Mouse (Mus musculus) intestine, embryonic 15.5 days (tissue): ENCODE results near the gene Atp6v0e2. TPM values are rescaled to one million over a fixed set of nuclear protein-coding genes. Genes with fewer than 3 reads are reported as not detected.
A peak's percentile ranks its signal among the peaks of the same experiment; 100 is the strongest.
"Not testable (repeated sequence)": the region's sequence is repeated elsewhere in the genome, so short reads cannot be mapped to it uniquely, and the experiment has no call there.

ENCODE experiments used
- ATAC-seq: fragments of 200-750 bp; cut with Nextera tagmentation; 2 replicates; pipeline ENCODE4 v1.8.0; 2017; ENCODE audit warnings: moderate TSS enrichment, moderate library complexity
- H3K27ac ChIP-seq: fragments of 300-500 bp; sonication (generic); 2 replicates; pipeline ENCODE4 v1.5.1; 2015; ENCODE audit warnings: mild to moderate bottlenecking, inconsistent platforms
- H3K27me3 ChIP-seq: fragments of 300-500 bp; sonication (generic); replicated peaks from 2 replicates; pipeline ENCODE4 v1.6.1; 2015; ENCODE audit warnings: inconsistent platforms
- H3K36me3 ChIP-seq: fragments of 300-500 bp; sonication (generic); 2 replicates; pipeline ENCODE4 v1.6.1; 2015; ENCODE audit warnings: inconsistent platforms
- H3K4me1 ChIP-seq: fragments of 300-500 bp; sonication (generic); replicated peaks from 2 replicates; pipeline ENCODE4 v1.6.1; 2015; ENCODE audit warnings: inconsistent platforms
- H3K4me2 ChIP-seq: fragments of 300-500 bp; sonication (generic); replicated peaks from 2 replicates; pipeline ENCODE4 v1.6.1; 2015; ENCODE audit warnings: mild to moderate bottlenecking, inconsistent platforms
- H3K4me3 ChIP-seq: fragments of 300-500 bp; sonication (generic); replicated peaks from 2 replicates; pipeline ENCODE4 v1.5.1; 2015; ENCODE audit warnings: inconsistent platforms
- H3K9ac ChIP-seq: fragments of 300-500 bp; sonication (generic); 2 replicates; pipeline ENCODE4 v1.6.1; 2015; ENCODE audit warnings: inconsistent platforms
- H3K9me3 ChIP-seq: fragments of 300-500 bp; sonication (generic); 2 replicates; pipeline ENCODE4 v1.6.1; 2016; ENCODE audit warnings: inconsistent platforms
- WGBS: fragments of 180-500 bp; shearing (Covaris S2); methylation state at CpG from one replicate; pipeline ENCODE4 v1.1.7; 2015; 5-methylcytosine and 5-hydroxymethylcytosine counted together
- polyA plus RNA-seq: library from polyadenylated mRNA; unstranded; fragments of >200 nt; fragmentation: Nextera tagmentation; extraction: Ambion mirVana; gene quantifications from 2 replicates; pipeline ENCODE4 v1.2.1, GENCODE M21; 2015

Atp6v0e2 gene
- polyA plus RNA-seq, 1 experiment from 2014 or later = 23.3 TPM

DNA sequence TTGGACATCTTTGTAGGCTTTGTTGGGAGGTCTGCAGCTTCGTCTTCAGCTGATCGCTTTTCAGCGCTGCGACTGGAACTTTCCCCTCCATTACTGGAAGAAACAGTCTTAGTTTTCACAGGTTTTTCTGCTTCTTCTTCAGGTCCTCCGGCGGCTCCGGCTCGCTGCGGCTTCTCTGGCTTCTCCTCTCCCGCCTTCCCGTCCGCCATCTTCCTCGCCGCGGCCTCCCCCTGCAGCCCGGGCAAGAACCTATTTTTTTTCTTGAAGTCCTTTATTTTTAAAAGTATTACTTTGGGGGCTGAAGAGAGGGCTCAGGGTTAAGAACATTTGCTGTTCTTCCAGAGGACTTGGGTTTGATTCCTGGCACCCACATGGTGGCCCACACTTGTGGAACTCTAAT lies 12.5 kb upstream of the Atp6v0e2 start:
- not testable (repeated sequence) for H3K4me3 ChIP-seq, H3K4me2 ChIP-seq, H3K9me3 ChIP-seq, H3K9ac ChIP-seq, H3K27ac ChIP-seq, H3K36me3 ChIP-seq, ATAC-seq, H3K27me3 ChIP-seq, H3K4me1 ChIP-seq
- 97% methylated on average over 16 of the region's 16 CpGs for WGBS

DNA sequence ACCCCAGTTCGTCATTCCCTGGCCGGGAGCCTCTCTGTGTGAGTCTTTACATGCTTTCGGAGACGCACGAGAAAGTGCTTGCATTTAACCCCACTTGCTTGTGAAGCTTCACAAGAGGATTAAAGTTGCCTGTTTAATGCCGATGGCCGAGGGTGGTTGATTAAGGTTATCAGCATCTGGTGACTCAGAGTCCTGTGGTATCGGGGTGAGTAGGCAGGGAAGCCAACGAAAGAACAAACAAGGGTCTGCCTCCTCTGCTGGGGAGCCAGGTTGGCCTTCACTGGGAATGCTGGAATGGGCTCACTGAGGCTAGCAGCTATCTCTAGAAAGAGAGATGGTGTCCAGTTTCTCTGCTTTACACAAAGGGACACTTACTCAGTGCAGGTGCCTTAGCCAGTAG lies 9.5 kb upstream of the Atp6v0e2 start:
- Histone ChIP-seq H3K27ac (no peak overlapping the region), H3K27me3 (no peaks in the 10 kb centered on the region), H3K36me3 (peaks cover 10% of the 10 kb centered on the region; the same call in 1 of the 2 replicates), H3K4me3 (no peak overlapping the region), H3K9me3 (no peaks in the 10 kb centered on the region), H3K9ac (no peak overlapping the region), H3K4me2 (no peak overlapping the region), H3K4me1 (no peaks in the 10 kb centered on the region)
- 80% methylated on average over 9 of the region's 9 CpGs for WGBS
- no peak for ATAC-seq

DNA sequence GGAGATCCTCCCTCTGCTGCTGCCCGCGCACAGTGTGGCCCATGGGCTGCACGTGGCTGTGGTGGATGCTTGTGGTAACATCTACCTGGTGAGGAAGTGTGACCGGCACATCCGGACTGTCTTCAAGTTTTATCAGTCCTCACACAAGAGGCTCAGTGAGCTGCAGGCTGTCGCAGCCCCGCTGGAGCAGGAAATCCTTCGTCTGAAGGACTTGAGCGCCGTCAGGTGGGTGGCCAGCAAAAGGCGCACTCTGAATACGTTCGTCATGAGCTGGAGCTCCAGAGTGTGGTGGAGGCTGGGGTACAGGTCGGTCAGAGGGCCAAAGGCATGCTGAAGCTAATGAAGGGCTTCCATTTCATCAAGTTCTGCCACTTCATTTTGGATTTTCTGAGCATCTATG lies 8.2 kb upstream of the Atp6v0e2 start:
- no peak overlapping the region for H3K27ac ChIP-seq
- no peak overlapping the region for H3K4me2 ChIP-seq
- H3K36me3 ChIP-seq = peaks cover 10% of the 10 kb centered on the region; the same call in 1 of the 2 replicates
- H3K4me3 ChIP-seq = no peak overlapping the region
- H3K4me1 ChIP-seq = no peaks in the 10 kb centered on the region
- H3K27me3 ChIP-seq = no peaks in the 10 kb centered on the region
- no peaks in the 10 kb centered on the region for H3K9me3 ChIP-seq
- H3K9ac ChIP-seq = no peak overlapping the region
- WGBS = 72% methylated on average over 14 of the region's 14 CpGs
- no peak for ATAC-seq

DNA sequence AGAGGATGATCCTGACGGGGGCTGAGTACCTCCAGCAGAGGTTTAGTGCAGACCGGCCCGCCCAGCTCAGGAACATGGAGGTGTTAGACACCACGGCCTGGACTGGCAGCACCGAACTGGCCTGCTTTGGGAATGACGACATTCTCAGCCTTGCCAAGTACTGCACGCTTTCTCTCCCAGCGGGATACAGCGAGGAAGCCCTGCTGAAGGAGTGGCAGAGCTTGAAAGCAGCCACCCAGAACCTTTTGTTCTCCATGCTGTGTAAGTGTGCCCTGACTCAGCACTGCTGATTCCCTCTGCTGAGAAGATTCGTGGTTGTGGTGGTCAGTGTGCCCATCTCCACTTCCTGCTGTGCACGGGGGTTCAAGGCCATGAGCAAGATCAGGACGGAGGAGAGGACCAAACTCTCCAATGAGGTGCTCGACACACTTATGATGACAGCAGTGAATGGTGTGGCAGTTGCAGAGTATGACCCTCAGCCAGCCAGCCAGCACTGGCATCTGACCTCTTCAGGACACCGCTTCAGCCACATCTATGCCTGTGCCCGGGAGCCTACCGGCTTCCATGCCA lies 7.5 kb upstream of the Atp6v0e2 start:
- no peaks in the 10 kb centered on the region for H3K9me3 ChIP-seq
- WGBS = 85% methylated on average over 16 of the region's 16 CpGs
- H3K4me2 ChIP-seq = no peak overlapping the region
- ATAC-seq = no peak
- H3K4me3 ChIP-seq = no peak overlapping the region
- H3K4me1 ChIP-seq = no peaks in the 10 kb centered on the region
- no peaks in the 10 kb centered on the region for H3K27me3 ChIP-seq
- H3K36me3 ChIP-seq = peaks cover 10% of the 10 kb centered on the region; the same call in 1 of the 2 replicates
- no peak overlapping the region for H3K27ac ChIP-seq
- H3K9ac ChIP-seq = no peak overlapping the region

DNA sequence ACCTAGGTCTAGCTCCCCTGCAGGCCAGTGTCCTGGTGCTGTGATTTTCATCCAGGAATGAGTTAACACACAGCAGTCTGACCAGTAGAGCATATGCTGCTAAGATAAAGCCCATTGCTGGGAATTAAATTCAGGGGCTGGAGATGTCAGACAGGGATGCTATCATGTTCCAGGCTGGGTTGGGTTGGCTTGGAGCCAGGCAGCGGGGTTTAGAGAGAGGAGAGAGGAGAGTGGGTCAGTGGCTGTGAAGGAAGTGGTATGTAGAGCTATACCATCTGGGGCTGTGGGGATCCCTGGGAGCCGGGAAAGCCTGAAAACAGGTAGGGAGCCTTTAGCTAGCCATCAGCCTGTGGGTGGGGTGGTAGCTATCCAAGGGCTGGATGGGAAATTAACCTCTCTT lies 6.6 kb upstream of the Atp6v0e2 start:
- Histone ChIP-seq H3K27me3 (no peaks in the 10 kb centered on the region), H3K9me3 (no peaks in the 10 kb centered on the region), H3K9ac (peak overlapping the region; percentile 6; the same call in 1 of the 2 replicates), H3K36me3 (peaks cover 10% of the 10 kb centered on the region; the same call in 1 of the 2 replicates), H3K4me1 (no peaks in the 10 kb centered on the region), H3K4me3 (no peak overlapping the region), H3K27ac (no peak overlapping the region), H3K4me2 (no peak overlapping the region)
- 49% methylated on average over 2 of the region's 2 CpGs for WGBS
- no peak for ATAC-seq

DNA sequence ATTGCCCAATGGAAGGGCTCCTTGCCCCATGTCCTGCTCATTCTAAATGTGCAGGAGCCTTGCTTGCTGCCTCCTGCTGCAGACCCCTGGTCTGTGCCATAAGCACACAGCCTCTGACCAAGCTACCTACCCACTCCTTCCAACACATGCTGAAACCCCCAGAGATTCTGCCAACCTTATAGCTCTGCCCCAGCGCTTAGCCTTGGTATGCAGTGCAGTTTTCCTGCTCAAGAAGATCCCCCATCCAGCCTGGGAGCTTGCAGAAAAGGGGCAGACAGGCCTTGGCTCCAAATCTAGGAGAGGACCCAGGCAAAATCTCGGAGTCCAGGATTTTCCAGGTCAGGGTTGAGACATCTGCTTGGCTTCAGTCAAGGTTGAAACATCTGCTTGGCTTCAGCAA lies 3.9 kb upstream of the Atp6v0e2 start:
- no peaks in the 10 kb centered on the region for H3K9me3 ChIP-seq
- H3K4me1 ChIP-seq = no peaks in the 10 kb centered on the region; the same call in none of the 2 replicates
- peaks cover 10% of the 10 kb centered on the region; the same call in 1 of the 2 replicates for H3K36me3 ChIP-seq
- no peak overlapping the region for H3K4me3 ChIP-seq
- no peak overlapping the region for H3K4me2 ChIP-seq
- H3K27me3 ChIP-seq = no peaks in the 10 kb centered on the region
- H3K9ac ChIP-seq = no peak overlapping the region; the same call in 1 of the 2 replicates
- ATAC-seq = no peak
- 86% methylated on average over 2 of the region's 2 CpGs for WGBS
- H3K27ac ChIP-seq = no peak overlapping the region

DNA sequence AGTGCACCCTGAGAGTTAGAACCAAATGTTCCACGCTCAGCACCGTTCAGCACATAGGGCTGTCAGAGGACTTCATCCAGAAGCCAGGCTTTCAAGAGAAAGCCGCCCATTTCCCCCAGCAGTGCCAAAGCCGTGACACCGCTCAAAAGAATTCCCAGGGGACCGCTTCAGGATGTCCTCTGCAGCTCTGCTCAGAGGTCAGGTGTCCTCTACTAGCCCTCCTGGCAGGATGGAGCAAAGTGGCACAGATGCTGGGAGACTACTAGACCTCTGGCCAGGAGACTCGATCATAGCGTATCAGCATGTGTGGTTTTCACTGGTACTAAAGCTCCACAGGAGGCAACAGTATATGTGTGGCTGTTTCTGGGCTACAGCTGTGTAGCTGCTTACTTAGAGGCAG lies 2.5 kb upstream of the Atp6v0e2 start:
- Histone ChIP-seq H3K9ac (no peak overlapping the region), H3K4me3 (no peak overlapping the region), H3K36me3 (peaks cover 2% of the 10 kb centered on the region; the same call in 1 of the 2 replicates), H3K9me3 (no peaks in the 10 kb centered on the region), H3K27me3 (no peaks in the 10 kb centered on the region), H3K27ac (no peak overlapping the region), H3K4me1 (no peaks in the 10 kb centered on the region; the same call in none of the 2 replicates), H3K4me2 (no peak overlapping the region)
- no peak for ATAC-seq
- 84% methylated on average over 8 of the region's 8 CpGs for WGBS

DNA sequence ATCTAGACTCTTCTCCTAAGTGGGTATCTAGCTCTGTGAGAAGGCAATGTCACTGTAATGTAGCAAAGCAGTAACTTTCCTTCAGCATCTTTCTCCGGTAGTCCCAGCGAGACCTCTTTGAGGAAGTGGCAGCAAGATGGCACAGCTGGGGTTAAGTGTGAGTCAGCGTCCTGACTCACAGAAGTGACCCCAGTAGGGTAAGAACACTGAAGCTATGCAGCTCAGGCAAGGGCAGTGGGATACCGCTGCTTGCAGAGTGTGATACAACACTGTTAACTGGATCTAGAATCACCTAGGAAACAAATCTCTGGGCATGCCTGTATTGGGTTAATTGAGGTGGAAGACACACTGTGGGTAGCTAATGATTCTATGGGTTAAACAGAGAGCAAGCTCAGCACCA lies 1.3 kb upstream of the Atp6v0e2 start:
- no peaks in the 10 kb centered on the region for H3K27me3 ChIP-seq
- no peaks in the 10 kb centered on the region for H3K9me3 ChIP-seq
- H3K27ac ChIP-seq = no peak overlapping the region
- no peak for ATAC-seq
- 70% methylated on average over 4 of the region's 4 CpGs for WGBS
- no peak overlapping the region for H3K4me2 ChIP-seq
- no peaks in the 10 kb centered on the region; the same call in none of the 2 replicates for H3K4me1 ChIP-seq
- H3K9ac ChIP-seq = no peak overlapping the region
- no peak overlapping the region for H3K4me3 ChIP-seq
- no peaks in the 10 kb centered on the region; the same call in 1 of the 2 replicates for H3K36me3 ChIP-seq

DNA sequence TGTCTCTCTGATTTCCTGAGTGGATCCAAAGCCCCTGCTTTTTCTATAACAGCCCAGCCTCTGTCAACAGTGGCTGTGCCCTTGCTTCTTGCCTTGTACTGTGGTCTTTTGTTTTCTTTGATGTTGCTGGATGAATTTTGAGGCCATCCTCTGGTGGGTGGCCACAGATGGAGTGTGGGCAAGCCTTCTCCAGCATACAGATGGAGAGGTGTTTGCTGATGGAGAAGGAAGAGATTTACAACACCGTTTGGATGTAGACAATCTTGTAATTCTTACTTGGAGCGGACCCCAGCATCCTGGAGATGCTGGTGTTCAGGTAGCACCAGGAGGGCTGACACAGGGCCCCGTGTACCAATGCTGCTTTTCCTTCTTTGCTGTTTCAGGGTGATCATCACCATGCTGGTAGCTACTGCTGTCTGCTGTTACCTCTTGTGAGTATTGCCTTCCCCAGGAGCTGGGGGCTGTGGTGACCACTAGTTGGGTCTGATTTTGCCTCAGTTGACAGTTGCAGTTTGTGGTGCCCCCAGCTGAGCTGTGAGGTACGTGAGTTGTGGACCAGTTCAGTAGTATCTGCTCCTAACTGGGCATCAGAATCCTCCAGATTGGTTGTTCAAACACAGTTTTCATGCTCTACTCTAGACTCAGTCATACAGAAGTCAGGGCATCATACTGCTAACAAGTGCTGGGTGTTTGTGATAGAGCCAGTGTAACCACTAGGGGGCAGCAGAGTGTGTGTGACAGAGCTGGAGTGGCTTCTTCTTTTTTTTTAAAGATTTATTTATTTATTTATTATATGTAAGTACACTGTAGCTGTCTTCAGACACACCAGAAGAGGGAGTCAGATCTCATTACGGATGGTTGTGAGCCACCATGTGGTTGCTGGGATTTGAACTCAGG lies 1.7 kb downstream of the Atp6v0e2 start:
- peaks cover 4% of the 10 kb centered on the region for H3K4me1 ChIP-seq
- ATAC-seq = no peak
- H3K4me2 ChIP-seq = no peak overlapping the region
- H3K27me3 ChIP-seq = no peaks in the 10 kb centered on the region
- no peak overlapping the region for H3K27ac ChIP-seq
- no peak overlapping the region for H3K4me3 ChIP-seq
- no peak overlapping the region for H3K9ac ChIP-seq
- WGBS = 78% methylated on average over 4 of the region's 5 CpGs
- no peaks in the 10 kb centered on the region for H3K36me3 ChIP-seq
- no peaks in the 10 kb centered on the region for H3K9me3 ChIP-seq

DNA sequence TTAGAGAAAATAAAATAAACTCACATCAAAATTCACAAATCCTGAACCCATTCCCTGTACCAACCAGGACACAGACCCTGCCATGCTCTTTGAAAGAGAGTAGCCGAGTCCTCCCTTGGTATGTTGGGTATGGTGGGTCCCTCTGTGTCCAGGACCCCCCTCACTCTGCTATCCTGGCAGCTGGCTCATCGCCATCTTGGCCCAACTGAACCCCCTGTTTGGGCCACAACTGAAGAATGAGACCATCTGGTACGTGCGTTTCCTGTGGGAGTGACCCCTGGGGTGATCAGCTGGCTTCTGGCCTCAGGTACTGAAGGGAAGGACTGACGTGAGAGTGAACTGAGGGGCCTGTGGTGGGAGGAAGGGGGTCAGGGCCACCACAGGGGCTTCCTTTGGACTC lies 2.4 kb downstream of the Atp6v0e2 start:
- H3K4me3 ChIP-seq = no peak overlapping the region
- H3K36me3 ChIP-seq = no peaks in the 10 kb centered on the region
- no peak for ATAC-seq
- H3K9ac ChIP-seq = no peak overlapping the region
- no peak overlapping the region for H3K27ac ChIP-seq
- H3K9me3 ChIP-seq = no peaks in the 10 kb centered on the region
- no peaks in the 10 kb centered on the region for H3K27me3 ChIP-seq
- no peak overlapping the region for H3K4me2 ChIP-seq
- WGBS = 73% methylated on average over 5 of the region's 5 CpGs
- peaks cover 4% of the 10 kb centered on the region for H3K4me1 ChIP-seq

DNA sequence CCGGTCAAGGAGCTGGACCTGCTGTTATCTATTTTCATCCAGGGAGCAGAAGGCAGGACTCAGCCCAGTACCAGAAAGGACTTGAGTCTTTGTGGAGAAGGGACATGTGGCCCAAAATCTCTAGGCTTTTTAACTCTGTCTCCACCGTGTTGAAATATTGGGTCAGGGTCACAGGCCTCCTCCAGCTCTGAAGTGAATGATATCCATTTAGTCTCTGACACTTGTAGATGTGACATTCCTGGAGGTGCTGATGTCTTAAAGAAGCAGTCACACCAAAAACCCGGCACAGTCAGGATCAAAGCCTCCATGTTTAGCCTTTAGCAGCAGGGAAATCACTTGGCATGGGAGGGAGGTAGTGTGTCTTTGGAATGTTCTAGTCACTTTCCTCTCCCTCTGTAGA lies 3.3 kb downstream of the Atp6v0e2 start:
- 48% methylated on average over 3 of the region's 3 CpGs for WGBS
- no peaks in the 10 kb centered on the region for H3K36me3 ChIP-seq
- H3K4me1 ChIP-seq = peaks cover 4% of the 10 kb centered on the region
- no peak overlapping the region for H3K4me2 ChIP-seq
- H3K9ac ChIP-seq = no peak overlapping the region
- H3K9me3 ChIP-seq = no peaks in the 10 kb centered on the region
- no peak overlapping the region for H3K27ac ChIP-seq
- no peak for ATAC-seq
- no peak overlapping the region for H3K4me3 ChIP-seq
- no peaks in the 10 kb centered on the region for H3K27me3 ChIP-seq

DNA sequence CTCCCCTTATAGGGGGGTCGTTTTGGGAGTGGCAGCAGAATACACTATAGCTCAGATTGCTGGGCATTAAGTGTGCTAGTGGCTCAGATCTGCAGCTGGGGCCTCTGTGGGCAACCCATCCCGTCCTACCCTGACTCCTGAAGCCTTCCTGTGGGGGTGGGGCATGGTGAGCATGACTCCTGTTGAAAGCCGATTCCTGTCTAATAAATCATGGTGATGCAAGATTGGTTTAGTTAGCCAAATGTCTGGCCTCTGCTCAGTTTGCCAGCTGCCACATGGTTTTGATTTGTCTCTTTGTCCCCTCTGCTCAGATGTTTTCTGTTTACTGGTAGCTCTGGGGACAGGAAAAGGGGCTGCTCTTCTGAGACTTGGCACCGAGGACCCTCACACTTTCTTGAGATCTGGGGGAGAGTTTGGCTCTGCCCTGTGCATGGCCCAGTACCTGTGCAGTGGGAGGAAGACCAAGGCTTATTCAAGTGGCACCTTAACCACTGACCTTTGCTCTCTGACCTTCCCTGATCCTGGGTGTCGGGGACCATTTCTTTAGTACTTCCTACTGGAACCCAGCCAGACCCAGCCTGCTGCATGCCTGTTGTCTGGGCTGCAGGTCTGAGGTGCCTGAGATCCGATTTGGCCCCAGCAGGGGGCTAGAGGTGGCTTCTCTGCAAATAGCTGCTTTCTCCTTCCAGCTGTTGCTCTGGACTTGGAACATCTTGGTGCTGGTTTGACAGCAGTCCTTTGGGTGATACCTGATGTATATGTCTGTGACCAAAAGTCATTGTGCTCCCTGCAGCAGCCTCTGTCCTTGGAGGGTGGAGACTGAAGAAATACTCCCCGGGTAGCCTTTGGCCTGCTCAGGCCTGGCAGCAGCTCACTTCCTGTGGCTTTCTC lies 4.4 kb downstream of the Atp6v0e2 start:
- Histone ChIP-seq H3K9me3 (no peaks in the 10 kb centered on the region), H3K9ac (no peak overlapping the region), H3K4me1 (peaks cover 4% of the 10 kb centered on the region), H3K36me3 (no peaks in the 10 kb centered on the region), H3K27me3 (no peaks in the 10 kb centered on the region), H3K27ac (no peak overlapping the region), H3K4me2 (no peak overlapping the region), H3K4me3 (no peak overlapping the region)
- WGBS = 27% methylated on average over 7 of the region's 7 CpGs
- ATAC-seq = 0 out of 2 replicates have a peak, but pooled peaks have one; percentile 8
